Mouse (Mus musculus): Measurements from ENCODE around the gene Stim1.

GRCm38 (mm10) chr7:102373382-102374072 is 105.9 kb downstream of the Stim1 start:
- TF ChIP-seq CTCF (IDR thresholded peaks at IDR 0.05; ENCODE audit: insufficient read depth, low read depth, low read length) (no peak), POLR2A (IDR thresholded peaks at IDR 0.05; ENCODE audit: insufficient read depth, low read depth, low read length) (no peak)

Measured in olfactory bulb, adult 2 months (tissue).